Mouse (Mus musculus) lung, adult 2 months (tissue): Measurements from ENCODE around the gene Pip5kl1. TPM values are rescaled to one million over a fixed set of nuclear protein-coding genes. Genes with fewer than 3 reads are reported as not detected.

Source experiments
- DNase-seq: peaks from one replicate; pipeline ENCODE4 v3.0.0; 2022
- H3K4me1 ChIP-seq: fragments of 200-500 bp; 2 replicates; pipeline ENCODE4 v1.6.1; 2011; ENCODE audit warnings: low read length; ENCODE audit not compliant: control insufficient read depth, insufficient read depth
- H3K4me3 ChIP-seq: fragments of 200-500 bp; replicated peaks from 2 replicates; pipeline ENCODE3; 2011; ENCODE audit warnings: low read depth, mild to moderate bottlenecking, control low read depth, low read length; ENCODE audit errors: extremely low read depth
- CTCF ChIP-seq: fragments of 200-500 bp; IDR thresholded peaks from 2 replicates; pipeline ENCODE4 v1.5.1; 2011; ENCODE audit warnings: mild to moderate bottlenecking, low read length, control low read depth; ENCODE audit not compliant: insufficient read depth
- POLR2A ChIP-seq: fragments of 200-500 bp; IDR thresholded peaks from 2 replicates; pipeline ENCODE4 v1.6.1; 2011; ENCODE audit warnings: low read depth, mild to moderate bottlenecking, control low read depth, low read length, borderline replicate concordance; ENCODE audit errors: extremely low read depth
- WGBS: fragments of 180-500 bp; shearing (Covaris S2); methylation state at CpG from one replicate; pipeline ENCODE4 v1.1.7; 2018; 5-methylcytosine and 5-hydroxymethylcytosine counted together
- polyA plus RNA-seq: library from polyadenylated mRNA; depleted of rRNA; stranded (reverse); fragments of >200 nt; gene quantifications from 2 replicates; pipeline ENCODE4 v1.2.3, GENCODE M21; 2012; rRNA removed

The Pip5kl1 gene
- polyA plus RNA-seq, 1 experiment: 0.12 TPM

DNA sequence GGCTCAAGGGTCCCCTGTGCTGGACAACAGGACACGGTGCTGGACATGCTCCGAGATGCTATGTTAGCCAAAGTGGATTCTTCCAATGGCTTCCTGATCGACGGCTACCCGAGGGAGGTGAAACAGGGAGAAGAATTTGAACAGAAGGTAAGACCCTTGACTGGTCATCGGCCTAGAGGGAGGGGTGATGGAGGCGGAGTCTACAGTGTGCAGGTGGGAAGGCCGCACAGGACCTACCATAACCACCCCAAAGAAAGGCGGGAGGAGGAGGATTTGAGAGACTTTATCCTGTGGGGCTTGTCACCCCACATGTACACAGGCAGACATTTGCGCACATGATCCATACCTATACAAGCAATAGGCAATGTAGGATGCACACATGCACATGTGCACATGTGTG, 56.4 kb downstream of the Pip5kl1 start:
- Histone ChIP-seq H3K4me1 (peaks cover 36% of the 10 kb centered on the region), H3K4me3 (no peak overlapping the region)
- WGBS: 89% methylated on average over 10 of the region's 10 CpGs
- no peak for TF ChIP-seq POLR2A
- DNase-seq: no peak

DNA sequence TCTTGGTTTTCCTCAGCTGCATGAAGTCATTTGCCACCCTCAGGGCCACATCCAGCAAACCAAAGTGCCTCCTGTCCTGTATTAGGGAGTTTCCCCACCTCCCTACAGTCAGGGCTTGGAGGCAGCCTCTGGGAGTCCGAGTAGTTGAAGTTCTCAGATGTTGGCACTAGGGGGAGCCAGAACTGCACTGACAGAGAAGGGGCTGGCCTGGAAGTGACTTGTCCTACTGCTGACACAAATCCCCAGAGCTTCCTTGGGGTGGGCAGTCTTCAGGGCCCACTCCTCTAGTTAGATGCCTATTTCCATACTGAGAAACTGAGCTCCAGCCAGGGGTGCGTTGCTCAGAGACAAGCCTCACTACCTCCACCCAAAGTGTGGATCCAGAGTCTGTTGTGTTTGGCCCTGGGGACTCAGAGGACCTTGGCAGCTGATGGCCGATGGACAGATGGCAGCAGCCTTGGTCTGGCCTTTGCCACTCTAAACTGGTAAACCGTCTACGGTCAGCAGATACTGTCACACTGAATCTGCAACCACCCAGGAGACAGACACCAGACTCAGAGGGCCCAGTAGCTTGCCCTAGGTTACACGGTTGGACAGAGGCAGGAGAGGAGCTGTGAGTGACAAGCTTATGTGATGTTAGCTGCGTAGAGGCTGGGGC, 57.3 kb downstream of the Pip5kl1 start:
- TF ChIP-seq POLR2A (no peak), CTCF (peak; percentile 94)
- peaks cover 39% of the 10 kb centered on the region for H3K4me1 ChIP-seq
- 39% methylated on average over 7 of the region's 7 CpGs for WGBS
- DNase-seq: peak; percentile 79
- H3K4me3 ChIP-seq: no peak overlapping the region

Other genes with a start within 250 kb of the Pip5kl1 start
- 237 and 245 TPM in 2 replicates for gene Ciz1, start 222.5 kb upstream of the Pip5kl1 start, polyA plus RNA-seq
- 44.0 and 60.3 TPM in 2 replicates for gene Dnm1, start 221.5 kb upstream of the Pip5kl1 start, polyA plus RNA-seq
- 170 and 173 TPM in 2 replicates for gene 1110008P14Rik, start 192.9 kb upstream of the Pip5kl1 start, polyA plus RNA-seq
- 193 and 242 TPM in 2 replicates for gene Lcn2, start 186.5 kb upstream of the Pip5kl1 start, polyA plus RNA-seq
- 14.7 and 23.8 TPM in 2 replicates for gene Ptges2, start 178.9 kb upstream of the Pip5kl1 start, polyA plus RNA-seq
- gene Naif1, start 124.3 kb upstream of the Pip5kl1 start, polyA plus RNA-seq: 5.1 and 5.5 TPM in 2 replicates
- gene Slc25a25, start 123.4 kb upstream of the Pip5kl1 start, polyA plus RNA-seq: 19.9 and 21.9 TPM in 2 replicates
- 23.7 and 24.0 TPM in 2 replicates for gene Fam102a, start 39.5 kb upstream of the Pip5kl1 start, polyA plus RNA-seq
- gene Dpm2, start 3.9 kb upstream of the Pip5kl1 start, polyA plus RNA-seq: 116 and 118 TPM in 2 replicates
- not detected in 2 replicates for gene 9430097D07Rik, start 887 bp downstream of the Pip5kl1 start, polyA plus RNA-seq
- gene St6galnac4, start 12.3 kb downstream of the Pip5kl1 start, polyA plus RNA-seq: 39.5 and 40.4 TPM in 2 replicates
- gene St6galnac6, start 24.9 kb downstream of the Pip5kl1 start, polyA plus RNA-seq: 59.0 and 59.8 TPM in 2 replicates
- gene Ak1, start 47.0 kb downstream of the Pip5kl1 start, polyA plus RNA-seq: 27.6 and 65.9 TPM in 2 replicates
- 713 and 858 TPM in 2 replicates for gene Eng, start 71.8 kb downstream of the Pip5kl1 start, polyA plus RNA-seq
- 42.1 and 42.3 TPM in 2 replicates for gene Fpgs, start 129.3 kb downstream of the Pip5kl1 start, polyA plus RNA-seq
- gene Cdk9, start 138.3 kb downstream of the Pip5kl1 start, polyA plus RNA-seq: 103 and 137 TPM in 2 replicates
- gene Sh2d3c, start 146.3 kb downstream of the Pip5kl1 start, polyA plus RNA-seq: 167 and 260 TPM in 2 replicates
- gene 6330409D20Rik, start 166.2 kb downstream of the Pip5kl1 start, polyA plus RNA-seq: 0.18 and 0.41 TPM in 2 replicates
- gene Tor2a, start 182.4 kb downstream of the Pip5kl1 start, polyA plus RNA-seq: 65.3 and 67.8 TPM in 2 replicates
- gene Ttc16, start 200.8 kb downstream of the Pip5kl1 start, polyA plus RNA-seq: 9.7 and 12.0 TPM in 2 replicates
- 5.6 and 10.7 TPM in 2 replicates for gene Ptrh1, start 201.0 kb downstream of the Pip5kl1 start, polyA plus RNA-seq
- 2.1 and 2.4 TPM in 2 replicates for gene Cfap157, start 209.6 kb downstream of the Pip5kl1 start, polyA plus RNA-seq